Mouse (Mus musculus): ENCODE results near the gene Cpvl.

DNA sequence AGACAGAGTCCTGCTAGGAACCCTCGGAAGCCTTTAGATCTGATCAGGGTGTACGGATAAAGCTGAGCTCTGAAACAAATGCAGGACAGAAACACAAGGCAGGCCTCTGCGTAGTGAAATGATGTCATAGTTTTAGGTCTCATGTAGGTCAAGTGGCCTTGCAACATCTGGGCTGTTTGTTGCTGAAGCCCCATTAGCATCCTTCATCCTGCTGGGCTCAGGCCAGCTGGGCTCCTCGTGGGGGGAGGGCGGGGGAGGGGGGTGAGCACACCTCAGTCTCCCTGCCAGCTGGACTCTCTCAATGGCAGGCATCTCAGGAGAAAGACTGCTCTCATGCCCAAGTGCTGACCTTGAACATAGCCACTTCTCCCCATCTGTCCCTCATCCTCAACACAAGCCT, 12.6 kb downstream of the Cpvl start:
- TF ChIP-seq CTCF (IDR thresholded peaks at IDR 0.05; ENCODE audit: borderline replicate concordance, insufficient read depth, low read depth, low read length): no peak
- TF ChIP-seq POLR2A (IDR thresholded peaks at IDR 0.05; ENCODE audit: borderline replicate concordance, insufficient read depth, low read length): no peak
